Mouse (Mus musculus): ENCODE results near the gene Sctr.

Sctr gene

GRCm38 (mm10) chr1:120006844-120007790, at the start of gene Sctr:
TSS of gene Sctr (plus strand) at chr1:120006894.
- no peak for DNase-seq (ENCODE audit: low spot score)

GRCm38 (mm10) chr1:119957716-119958222, 48.9 kb upstream of the Sctr start:
- no peak for DNase-seq (ENCODE audit: low spot score)

- DNase-seq (ENCODE audit: low spot score): no peak
Measured at GRCm38 (mm10) chr1:119959464-119959863, 47.2 kb upstream of the Sctr start.

- no peak for DNase-seq (ENCODE audit: low spot score)
Measured at GRCm38 (mm10) chr1:119959920-119960319, 46.8 kb upstream of the Sctr start.

- DNase-seq (ENCODE audit: low spot score): no peak
Measured at GRCm38 (mm10) chr1:119965804-119966514, 40.7 kb upstream of the Sctr start.

GRCm38 (mm10) chr1:119973117-119973516, 33.6 kb upstream of the Sctr start:
- no peak for DNase-seq (ENCODE audit: low spot score)

GRCm38 (mm10) chr1:119975141-119975540, 31.6 kb upstream of the Sctr start:
- no peak for DNase-seq (ENCODE audit: low spot score)

- no peak for DNase-seq (ENCODE audit: low spot score)
Measured at GRCm38 (mm10) chr1:119986555-119986954, 20.1 kb upstream of the Sctr start.

- DNase-seq (ENCODE audit: low spot score): no peak
Measured at GRCm38 (mm10) chr1:119996798-119997581, 9.7 kb upstream of the Sctr start, which contains the start of gene Cfap221. TSS of gene Cfap221 (minus strand) at chr1:119997234.

GRCm38 (mm10) chr1:119997644-119998043, 9.1 kb upstream of the Sctr start:
- no peak for DNase-seq (ENCODE audit: low spot score)

- no peak for DNase-seq (ENCODE audit: low spot score)
Measured at GRCm38 (mm10) chr1:120007851-120008588, 1.3 kb downstream of the Sctr start.

GRCm38 (mm10) chr1:120012638-120013037, 5.9 kb downstream of the Sctr start:
- no peak for DNase-seq (ENCODE audit: low spot score)

GRCm38 (mm10) chr1:120013111-120013510, 6.4 kb downstream of the Sctr start:
- DNase-seq (ENCODE audit: low spot score): no peak

- no peak for DNase-seq (ENCODE audit: low spot score)
Measured at GRCm38 (mm10) chr1:120016240-120016639, 9.5 kb downstream of the Sctr start.

GRCm38 (mm10) chr1:120018900-120019299, 12.2 kb downstream of the Sctr start:
- no peak for DNase-seq (ENCODE audit: low spot score)

GRCm38 (mm10) chr1:120019428-120019827, 12.7 kb downstream of the Sctr start:
- no peak for DNase-seq (ENCODE audit: low spot score)

GRCm38 (mm10) chr1:120020322-120020897, 13.7 kb downstream of the Sctr start:
- DNase-seq (ENCODE audit: low spot score): no peak

- DNase-seq (ENCODE audit: low spot score): no peak
Measured at GRCm38 (mm10) chr1:120021951-120022350, 15.3 kb downstream of the Sctr start.

- DNase-seq (ENCODE audit: low spot score): no peak
Measured at GRCm38 (mm10) chr1:120024331-120025049, 17.8 kb downstream of the Sctr start.

- DNase-seq (ENCODE audit: low spot score): no peak
Measured at GRCm38 (mm10) chr1:120025050-120025439, 18.4 kb downstream of the Sctr start.

Measured in spleen, adult 12 weeks (tissue).